Mouse (Mus musculus) 3134 (cell line): ENCODE data around the gene Zscan18.
"Not testable (repeated sequence)": the region's sequence is repeated elsewhere in the genome, so short reads cannot be mapped to it uniquely, and the experiment has no call there.

Experiments used
- DNase-seq: peaks from one replicate; pipeline ENCODE4 v3.0.0-alpha.2; 2011; ENCODE audit warnings: low spot score; ENCODE audit not compliant: insufficient read length; ENCODE audit errors: extremely low read depth

Gene Zscan18

DNA sequence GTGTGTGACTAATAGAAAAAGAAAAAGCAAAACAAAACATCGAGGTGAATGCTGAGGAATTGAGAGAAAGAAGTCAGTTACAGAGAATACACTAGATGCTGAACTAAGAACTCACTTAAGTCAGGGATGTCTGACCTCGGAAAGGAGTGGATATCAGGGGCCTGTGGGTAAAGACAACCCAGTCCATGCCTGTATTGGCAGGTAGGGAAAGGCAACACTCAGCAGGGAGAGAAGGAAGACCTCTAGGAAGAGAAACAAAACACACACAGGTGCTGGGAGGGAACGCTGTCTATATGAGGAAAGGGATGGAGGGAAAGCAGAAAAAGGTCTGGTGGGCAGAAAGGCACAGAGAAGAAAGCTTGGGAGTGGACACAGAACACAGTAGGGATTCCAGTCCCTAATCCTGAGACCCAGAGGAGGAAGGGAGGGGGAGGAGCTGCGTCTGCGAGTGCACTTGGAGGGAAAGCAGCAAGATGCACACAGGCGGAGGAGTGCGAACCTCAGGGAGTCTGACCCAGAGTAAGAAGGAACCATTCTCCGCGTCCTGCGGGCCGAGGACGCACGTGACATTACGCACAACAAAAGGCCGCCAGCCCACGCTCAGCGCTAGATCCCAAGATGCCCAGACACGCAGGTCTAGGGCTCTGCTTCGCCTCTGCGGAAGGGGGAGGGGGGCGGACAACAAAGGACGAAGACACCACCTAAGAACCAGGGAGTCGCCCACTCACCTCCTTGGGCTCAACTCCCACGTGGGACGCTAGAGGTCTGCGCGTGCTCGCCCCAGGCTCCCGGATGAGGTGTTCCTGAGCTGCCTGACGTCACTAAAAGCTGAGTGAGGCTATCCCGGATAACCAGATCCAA, at the start of gene Zscan18:
TSS of gene Zscan18 (minus strand) at position 770 of the 861 bp plus-strand sequence.
- DNase-seq = no peak

DNA sequence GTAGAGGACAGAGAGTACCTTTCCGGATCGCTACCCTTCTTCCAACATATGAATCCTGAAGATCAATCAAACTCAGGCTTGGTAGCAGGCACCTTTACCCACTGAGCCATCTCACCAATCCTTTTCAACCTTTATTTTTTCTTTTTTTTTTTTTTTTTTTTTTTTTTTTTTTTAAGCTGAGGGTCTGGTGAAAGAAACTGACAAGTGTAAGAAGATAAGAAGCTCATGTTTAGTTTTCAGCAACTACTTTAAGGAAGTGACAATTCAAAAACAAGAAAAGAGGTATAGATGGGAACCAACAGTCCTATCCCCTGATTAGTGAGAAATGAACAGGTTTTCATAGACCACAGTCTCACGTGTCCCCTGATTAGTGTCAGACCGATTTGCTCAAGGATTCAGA, 32.3 kb upstream of the Zscan18 start:
- DNase-seq = no peak

DNA sequence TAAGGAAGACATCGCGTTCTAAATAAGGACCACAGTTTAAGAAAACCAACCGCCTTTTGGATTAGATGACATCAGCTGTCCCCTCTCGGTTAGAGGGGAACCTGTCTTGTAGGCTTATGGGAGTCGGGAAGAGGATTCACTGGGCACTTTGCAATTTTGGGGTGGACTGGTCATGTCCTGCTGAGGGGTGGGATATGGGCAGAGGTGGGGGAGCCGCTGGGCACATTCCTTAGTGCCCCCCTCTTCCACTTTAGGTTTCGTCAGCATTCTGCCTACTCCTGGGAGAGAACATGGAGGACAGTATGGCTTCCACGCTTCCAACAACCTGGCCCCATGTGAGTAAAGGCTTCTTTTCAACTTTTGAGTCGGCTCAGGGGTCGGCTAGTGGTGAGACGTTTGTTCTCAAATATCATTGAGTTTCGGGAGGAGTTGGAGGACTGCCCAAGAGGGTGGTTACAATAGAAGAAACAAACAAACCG, 31.8 kb upstream of the Zscan18 start:
- no peak for DNase-seq

DNA sequence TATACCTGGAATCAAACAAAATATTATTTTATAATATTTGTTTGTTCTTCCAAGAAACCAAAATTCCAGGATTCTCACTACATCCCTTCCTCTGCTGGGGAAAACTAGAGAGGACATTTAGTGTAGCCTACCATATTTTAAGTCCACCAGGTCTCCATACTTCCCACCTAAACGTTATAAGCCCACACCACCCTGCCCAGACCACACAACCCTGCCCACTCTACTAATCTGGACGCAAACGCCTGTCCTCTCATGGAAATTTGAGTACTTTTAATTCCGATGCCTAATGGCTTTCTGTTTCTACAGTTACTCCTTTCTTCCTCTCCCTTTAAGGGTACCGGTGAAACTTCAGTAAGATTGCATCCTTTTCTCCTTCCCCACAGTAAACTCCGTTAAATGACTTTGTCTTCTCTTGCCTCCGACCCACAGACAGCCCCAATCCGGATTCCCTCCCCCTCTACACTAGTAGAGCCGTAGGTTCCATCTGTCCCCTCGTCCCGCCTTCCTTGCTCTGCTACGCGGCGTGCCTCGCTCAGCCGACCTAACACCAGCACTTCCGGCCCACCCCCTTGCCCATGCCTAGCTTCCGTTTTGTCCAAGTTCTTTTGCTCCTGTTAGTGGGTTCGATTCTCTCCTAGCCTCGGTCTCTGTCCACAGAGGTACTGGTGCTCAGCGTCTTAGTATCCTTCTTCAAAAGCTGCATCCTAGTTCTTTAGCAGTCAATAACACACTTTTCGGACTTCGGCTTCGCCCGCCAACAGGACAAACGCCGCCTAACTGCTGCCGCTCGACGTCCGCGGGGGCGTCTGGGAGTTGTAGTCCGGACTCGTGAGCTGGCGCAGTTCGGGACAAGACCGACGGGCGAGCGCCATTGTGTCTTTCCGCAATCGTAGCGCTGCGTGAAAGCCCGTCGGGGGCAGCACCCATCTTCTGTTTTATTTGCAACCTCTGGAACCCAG, 31.0 kb upstream of the Zscan18 start, which contains the start of gene Zfp110:
TSS of gene Zfp110 (plus strand) at position 600 of the 959 bp plus-strand sequence.
- DNase-seq = peak; percentile 88

DNA sequence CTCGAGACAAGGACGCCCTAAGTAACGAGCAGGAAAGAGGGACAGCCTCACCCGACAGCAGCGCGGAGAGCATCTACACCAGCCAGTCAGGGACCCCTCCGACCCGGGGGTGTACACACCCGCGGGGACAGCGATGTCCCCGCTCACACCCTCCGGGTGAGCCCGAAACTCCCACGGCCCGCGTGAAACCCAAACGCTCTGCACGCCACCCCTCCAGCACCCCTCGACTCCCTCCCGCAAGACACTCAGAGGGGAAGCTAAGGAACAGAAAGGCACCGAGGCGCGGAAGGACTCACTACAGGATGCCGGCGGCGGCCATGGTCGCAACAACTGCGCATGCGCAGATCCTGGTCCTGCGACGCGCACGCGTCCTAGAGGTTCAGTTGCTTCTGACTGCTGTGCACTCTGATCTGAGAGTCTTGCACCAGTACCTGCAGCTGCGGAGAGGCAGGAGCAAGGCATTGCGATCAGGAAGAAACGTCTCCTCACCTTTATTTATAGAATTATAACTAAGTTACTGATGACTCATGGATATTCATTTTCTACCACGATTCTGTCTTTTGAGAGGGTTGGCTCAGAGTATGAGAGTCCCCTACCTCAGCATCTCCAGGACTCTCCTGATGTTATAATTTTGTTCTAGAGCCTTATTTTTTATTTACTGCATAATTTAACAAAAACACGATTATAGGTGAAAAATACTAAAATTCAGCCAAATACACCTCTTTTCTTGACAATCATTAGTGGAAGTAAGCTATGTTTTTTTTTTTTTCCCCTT, 15.3 kb upstream of the Zscan18 start, which contains the start of gene Zfp329:
TSS of gene Zfp329 (minus strand) at position 338 of the 775 bp plus-strand sequence.
- DNase-seq = peak; percentile 87

DNA sequence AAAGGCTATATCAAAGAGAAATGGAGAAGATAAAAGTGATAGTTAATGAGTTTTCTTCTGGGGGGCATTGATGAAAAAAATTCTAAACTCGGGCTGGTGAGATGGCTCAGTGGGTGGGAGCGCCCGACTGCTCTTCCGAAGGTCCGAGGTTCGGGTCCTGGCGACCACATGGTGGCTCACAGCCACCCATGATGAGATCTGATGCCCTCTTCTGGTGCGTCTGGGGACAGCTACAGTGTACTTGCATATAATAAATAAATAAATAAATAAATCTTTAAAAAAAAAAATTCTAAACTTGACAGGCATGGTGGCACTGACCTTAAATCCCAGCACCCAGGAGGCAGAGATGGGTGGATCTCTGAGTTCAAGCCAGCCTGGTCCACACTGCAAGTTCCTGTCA, 12.1 kb upstream of the Zscan18 start:
- peak; percentile 1 for DNase-seq

DNA sequence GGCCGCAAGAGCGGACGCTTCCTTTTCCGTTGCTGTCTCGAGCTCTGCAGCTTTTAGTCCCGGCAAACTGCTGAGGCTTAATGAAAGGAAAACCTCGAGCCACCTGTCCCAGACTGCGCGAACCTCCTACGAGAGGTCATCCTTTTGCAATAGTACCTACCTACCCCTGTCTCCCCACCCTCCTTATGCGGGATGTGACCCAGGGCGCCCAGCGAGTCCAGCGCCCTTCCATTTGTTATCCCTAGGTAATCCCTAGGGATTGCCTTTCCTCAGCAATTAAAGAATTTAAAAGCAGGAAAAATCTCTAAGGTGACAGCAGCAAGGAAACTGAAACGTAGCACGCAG, 264 bp upstream of the Zscan18 start:
- no peak for DNase-seq

DNA sequence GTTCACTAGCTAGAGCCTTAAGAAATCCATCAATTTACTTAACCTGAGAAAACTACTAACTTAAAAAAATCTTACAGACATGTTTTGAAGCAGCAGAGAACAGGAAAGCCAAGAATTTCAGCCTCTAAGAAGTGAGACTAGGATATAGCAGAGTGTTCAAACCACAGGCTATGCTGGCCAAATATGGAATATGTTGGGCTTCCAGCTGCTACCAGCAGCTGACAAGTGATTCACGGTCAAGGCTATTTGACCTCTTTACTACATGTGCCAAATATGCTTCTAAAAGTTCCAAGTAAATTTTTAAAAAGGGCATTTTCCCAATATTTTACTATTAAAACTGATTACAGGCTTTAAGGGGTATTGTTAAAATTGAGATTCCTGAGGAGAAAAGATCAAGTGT, 3.9 kb downstream of the Zscan18 start:
- no peak for DNase-seq

DNA sequence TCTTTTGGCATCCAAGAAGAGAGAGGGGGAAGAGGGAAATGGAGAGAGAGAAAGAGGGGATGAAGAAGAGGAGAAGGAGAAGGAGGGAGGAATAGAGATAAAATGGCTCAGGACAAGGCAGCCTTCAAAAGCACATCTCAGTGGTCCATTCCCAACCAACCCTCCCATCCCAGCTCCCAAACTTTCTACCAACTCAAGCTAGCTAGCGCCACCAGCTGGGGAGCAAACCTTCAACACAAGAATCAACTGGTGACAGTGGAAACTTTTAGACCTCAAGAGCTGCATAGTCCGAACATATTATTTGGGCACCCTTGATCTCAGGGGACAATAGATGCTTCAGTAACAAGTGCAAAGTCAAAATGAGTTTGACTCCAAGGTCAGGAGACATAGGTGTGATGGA, 5.5 kb downstream of the Zscan18 start:
- DNase-seq = no peak

DNA sequence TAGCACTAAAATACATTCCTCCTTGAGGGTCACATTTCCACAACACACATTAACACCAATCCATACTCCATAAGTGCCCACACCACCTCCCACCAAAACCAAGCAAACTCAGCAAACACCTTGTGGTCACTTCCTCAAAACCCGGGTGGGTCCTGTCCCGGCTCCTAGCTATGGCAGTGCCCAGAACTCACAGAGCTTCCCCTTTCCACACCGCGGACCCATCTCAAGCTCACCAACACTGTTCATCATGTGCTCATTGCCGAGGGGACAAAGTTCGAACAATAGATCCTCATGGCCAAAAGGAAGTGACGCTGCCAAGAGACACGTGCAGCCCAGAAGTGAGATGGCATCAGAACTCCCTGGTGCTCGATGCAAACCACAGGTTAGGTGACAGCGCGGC, 10.8 kb downstream of the Zscan18 start:
- DNase-seq = not testable (repeated sequence)

DNA sequence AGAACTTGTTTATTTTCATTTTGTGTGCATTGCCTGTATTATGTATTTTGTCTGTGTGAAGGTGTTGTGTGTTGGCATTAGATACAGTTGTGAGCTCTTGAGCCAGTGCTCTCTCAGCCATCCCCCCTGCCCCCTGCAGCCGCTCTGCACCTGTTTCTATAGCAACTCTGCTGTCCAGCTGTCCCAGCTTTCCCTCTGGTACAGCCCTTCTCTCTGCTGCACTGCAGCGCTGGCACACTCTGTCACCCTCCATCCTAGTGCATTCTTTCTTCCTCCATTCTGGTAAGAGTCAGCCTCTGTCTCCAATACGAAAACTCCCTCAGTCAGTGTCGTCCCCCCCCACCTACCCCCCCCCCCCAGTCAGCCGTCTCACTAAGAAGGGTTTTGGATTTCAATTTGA, 15.4 kb downstream of the Zscan18 start:
- DNase-seq = no peak

DNA sequence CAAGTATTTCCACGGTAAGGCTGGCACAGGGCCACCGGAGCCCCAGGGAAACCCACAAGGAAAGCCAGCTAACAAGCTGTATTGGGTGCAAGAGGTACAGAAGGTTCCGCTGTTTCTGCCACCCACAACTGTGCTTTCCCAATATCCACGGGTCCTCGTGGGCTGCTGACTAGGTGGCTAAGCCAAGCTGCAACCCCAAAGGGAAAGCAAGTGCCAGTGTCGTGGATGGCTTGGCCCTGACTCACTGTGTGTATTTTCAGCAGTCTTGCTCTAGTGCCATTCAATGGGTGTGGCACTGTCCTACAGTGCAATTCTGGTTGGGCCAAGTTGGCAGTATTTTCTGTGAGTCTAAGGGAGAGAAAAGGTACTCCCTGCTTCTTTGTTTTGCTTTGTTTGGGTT, 16.1 kb downstream of the Zscan18 start:
- peak; percentile 20 for DNase-seq

DNA sequence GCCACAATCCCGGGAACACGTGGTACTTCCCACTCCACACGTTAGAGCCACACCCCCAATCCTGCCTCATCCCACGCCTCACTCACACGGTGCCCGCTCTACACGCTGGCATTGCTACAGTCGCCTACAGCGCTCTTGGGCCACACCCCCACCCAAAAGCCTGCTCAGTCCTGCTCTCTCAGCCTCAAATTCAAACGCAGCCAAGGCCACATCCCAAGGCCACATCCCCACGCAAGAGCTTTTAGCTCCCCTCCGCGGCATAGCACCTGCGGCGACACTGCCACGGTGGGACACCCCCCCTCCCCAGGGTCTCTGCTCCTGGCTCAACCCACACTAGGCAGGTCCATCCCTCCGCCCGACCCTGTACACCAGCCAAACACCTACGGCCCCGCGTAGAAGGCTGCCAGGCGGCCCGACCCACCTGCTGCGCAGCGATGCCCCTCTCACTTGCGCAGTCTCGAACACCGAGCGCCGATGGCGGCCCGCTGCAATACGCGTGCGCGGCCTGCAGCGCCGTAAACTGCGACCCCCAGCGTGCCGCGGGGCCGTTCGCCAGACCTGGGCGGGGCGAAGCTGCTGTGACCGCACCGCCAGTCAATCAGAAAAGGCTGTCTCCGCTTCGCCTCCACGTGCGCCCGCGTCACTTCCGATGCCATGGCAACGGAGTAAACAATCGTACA, 23.1 kb downstream of the Zscan18 start:
- no peak for DNase-seq

DNA sequence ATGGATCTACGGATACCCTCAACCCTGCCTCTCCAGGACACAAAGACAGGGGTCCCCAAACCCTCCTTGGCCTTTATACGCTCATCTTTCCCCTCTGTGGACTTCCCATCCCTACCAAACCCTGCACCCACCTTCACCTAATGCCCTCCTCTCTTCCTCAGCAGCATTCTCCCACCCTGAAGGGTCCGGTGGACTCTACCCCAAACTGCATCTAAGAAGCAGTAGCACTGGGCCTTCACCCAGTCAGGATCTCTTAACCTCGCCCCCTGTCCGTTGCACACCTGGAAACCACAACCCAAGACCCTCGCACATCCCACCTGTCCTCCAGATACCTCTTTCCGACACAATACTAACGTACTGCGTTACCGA, 23.7 kb downstream of the Zscan18 start:
- no peak for DNase-seq

DNA sequence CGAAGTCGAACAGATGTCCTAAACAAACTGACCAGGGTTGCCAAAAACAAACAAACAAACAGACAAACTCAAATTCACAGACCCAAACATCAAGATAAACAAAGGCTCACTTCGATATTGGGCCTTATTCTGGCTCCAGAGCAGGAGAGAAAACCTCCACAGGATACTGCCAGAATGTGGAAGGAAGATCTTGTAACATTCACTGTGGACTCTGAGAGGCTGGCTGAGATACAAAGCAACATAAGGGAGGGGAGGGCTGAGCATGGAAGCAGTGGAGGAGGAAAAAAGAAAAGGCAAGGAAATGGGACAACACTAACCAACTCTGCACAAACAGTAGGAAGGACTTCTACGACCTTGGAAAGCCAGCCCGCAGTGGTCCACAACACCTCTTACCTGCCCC, 24.3 kb downstream of the Zscan18 start:
- no peak for DNase-seq

DNA sequence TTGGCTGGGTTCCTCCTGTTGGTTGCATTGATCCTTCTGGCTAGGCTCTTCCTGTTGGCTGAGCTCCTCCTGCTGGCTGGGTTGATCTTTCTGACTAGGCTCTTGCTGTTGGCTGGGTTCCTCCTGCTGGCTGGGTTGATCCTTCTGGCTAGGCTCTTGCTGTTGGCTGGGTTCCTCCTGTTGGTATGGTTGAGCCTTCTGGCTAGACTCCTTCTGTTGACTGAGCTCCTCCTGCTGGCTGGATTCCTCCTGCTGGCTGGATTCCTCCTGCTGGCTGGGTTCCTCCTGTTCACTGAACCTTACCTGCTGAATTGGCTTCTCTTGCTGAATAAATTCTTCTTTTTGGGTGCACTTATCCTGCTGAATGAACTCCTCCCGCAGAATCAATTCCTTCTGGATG, 28.8 kb downstream of the Zscan18 start:
- DNase-seq = no peak

DNA sequence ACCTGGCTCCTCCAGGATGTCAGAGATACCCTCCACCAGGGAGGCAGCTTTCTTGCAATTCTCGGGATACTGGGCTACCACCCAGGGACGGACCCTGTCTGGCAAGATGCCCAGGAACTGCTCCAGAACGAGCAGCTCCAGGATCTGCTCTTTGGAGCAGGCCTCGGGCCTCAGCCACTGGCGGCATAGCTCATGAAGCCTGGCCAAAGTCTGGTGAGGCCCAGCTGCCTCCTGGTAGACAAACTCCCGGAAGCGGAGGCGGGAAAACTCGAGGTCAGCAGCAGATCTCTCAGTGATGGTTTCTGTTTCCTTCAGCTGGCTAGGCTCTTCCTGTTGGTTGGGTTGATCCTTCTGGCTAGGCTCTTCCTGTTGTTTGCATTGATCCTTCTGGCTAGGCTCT, 29.3 kb downstream of the Zscan18 start:
- no peak for DNase-seq

DNA sequence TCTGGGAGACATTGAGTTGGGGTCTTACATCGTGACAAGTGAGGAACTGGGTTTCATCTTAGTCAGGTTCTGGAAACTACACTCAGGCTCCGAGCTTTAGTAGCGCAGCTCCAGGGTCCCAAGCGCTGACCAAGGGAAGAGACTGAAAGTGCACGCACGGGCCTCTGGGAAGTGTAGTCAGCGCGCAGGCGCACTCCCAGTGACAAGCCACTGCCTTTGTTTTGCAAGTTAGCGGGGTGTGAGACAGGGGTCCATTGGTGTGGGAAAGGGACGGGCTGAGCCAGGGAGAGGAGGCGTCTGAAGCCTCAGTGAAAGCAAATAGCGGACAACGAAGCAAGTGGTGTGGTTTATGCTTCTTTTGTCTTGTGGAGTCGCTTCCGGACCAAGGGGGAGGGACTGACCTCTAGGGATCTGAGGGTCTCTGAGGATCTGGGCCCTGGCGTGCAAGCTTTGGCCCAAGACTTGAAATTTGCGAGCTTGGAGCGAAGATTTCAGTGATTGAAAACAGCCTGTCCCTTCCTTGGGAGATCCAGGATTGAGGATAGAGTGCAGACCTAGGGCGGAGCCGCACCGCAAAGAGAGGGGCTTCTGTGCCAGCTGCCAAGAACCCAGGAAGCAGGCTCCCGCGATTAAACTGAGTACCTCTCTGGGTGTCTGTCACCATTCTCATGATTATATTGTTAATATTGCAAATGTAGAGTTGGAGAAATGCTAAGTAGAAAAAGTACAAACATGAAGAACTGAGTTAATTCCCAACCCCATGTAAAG, 53.8 kb downstream of the Zscan18 start:
- DNase-seq = no peak

DNA sequence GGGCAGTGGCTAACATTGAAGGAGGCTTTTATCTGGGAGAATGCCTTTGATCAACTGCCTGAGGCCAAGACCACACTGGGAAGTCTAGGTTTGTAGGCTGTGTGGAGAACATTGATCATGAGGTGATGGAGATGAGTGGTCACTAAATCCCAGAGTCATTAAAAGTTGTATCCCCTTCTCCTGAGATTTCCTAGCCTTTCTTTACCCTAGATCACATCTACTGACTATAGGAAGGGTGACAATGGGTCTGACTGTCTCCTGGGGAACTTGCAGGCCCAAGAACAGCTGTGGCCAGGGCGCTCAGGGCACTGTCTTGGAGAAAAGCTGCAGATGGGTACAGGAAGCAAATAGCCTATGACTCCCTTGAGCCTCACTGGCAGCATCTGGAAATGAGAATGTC, 68.5 kb downstream of the Zscan18 start, which contains the start of gene Vmn2r56:
TSS of gene Vmn2r56 (minus strand) at position 101 of the 400 bp plus-strand sequence.
- DNase-seq = no peak
